Mouse (Mus musculus): ENCODE measurements around the gene Akap13. TPM values are rescaled to one million over a fixed set of nuclear protein-coding genes. Genes with fewer than 3 reads are reported as not detected.

Gene Akap13
- total RNA-seq, 2 experiments from 2014 or later, result 110 to 113 TPM

DNA sequence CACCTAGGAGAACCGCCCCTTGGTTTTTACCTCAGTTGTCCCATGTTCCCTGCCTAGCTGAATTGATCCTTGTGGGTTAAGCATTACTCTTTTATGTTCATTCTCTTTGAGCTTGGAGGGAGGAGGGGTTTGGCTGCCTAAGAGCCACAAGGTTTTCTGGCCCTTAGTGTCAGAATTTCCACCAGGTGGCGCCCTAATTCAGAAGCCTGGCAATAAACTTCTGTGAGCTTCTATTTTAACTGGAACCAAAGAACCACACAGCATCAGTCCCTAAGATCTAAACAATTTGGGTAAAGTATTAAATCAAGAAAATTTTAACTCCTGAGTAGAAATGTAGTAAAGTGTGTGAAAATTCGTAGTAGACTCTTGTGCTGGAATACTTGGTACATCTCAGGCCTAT, 184.2 kb downstream of the Akap13 start:
- DNase-seq, result peak; percentile 89

DNA sequence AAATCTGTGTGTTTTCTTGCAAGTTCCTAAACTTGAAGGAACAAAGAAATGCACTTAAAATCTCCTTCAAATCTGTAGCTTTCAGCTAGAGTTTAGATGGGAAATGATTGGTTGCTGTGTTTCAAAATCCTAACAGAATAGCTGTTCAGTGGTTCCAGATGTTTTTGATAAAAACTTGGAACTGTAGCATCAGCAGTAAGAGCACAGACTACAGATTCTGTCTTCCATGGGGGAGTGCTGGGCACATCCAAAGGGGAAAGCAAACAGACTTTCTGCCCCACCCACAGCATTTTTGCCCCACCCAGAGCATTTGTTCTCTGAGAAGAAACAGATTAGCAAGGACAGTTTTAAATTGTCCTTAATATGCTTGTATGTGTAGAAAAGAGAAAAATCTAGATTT, 184.7 kb downstream of the Akap13 start:
- DNase-seq, result no peak

DNA sequence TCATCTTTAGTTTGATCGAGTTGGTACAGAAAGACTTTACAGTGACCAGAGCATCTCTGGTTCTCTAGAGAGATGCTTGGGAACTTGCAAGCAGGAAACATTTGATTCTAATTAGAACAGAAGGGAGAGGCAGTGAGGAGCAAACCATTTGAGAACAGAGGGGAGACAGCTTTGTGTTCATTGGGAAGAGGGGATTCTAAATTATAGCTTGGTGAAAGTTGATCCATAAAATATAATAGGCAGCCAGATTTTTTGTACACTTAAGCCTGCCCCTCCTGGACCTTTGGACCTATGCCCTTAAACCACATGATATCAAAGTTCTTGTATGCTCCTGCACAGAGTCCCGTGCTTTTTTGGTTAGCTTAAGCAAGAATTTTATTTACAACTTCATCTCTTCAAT, 185.3 kb downstream of the Akap13 start:
- DNase-seq, result no peak

DNA sequence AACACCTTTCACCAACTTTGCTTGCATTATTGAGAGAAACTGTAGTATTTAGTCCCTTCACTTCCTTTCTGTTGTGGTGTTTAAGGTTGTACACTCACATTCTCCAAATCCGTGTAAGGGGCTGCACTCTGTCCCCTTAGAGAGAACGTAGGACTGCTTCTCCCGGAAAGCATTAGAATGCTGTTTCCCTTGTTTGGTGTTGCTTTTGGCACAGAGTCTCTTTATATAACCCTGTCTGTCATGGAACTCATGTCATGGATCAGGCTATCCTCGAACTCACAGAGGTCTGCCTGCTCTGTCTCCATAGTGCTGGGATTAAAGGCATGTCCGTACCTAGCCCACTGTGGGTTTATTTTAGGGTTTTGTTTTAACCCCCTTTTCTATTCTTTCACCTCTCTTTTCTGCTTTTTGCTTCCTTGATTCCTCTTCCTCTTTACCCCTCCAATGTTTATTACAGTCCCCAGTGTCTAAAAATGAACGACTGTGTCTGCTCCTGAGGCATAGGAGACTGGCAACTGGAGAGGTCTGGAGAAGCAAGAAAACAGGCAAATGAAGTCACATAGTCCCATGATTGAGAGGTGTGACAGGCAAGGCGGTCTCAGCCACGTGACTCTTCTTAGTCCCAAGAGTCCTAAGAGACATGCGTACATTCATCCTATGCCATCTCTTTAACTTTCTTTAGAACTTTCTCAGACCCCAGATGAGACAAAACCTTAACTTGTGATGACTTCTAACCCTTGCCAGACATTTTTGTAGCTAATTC, 186.3 kb downstream of the Akap13 start:
- no peak for DNase-seq

DNA sequence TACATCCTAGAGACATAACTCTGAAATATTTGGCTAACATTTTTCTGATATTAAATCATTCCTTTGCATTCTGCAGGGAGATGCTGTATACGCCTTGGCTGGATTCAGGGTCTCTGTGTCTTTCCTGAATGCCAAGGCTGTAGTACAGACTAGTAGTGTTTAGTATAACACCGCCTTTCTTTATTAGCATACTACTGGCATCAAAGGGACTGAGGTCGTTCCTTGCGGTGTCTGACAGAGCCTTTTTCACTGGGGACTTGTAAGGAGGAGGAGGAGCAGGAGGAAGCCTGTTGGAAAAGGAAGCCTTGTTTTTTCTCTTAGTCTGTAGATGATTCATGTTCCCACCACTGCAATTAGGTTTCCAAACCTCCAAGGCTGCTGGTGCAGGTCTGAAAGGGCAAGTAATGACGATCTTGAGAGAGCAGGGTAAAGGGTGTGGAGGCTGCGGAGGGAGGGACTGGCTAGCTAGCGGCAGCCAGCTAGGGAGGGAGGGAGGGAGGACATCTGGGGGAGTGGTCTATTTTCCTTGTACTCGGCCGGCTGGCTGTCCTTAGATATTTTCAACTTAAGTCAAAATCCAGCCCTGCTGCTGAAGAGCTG, 186.9 kb downstream of the Akap13 start:
- DNase-seq, result peak; percentile 65

DNA sequence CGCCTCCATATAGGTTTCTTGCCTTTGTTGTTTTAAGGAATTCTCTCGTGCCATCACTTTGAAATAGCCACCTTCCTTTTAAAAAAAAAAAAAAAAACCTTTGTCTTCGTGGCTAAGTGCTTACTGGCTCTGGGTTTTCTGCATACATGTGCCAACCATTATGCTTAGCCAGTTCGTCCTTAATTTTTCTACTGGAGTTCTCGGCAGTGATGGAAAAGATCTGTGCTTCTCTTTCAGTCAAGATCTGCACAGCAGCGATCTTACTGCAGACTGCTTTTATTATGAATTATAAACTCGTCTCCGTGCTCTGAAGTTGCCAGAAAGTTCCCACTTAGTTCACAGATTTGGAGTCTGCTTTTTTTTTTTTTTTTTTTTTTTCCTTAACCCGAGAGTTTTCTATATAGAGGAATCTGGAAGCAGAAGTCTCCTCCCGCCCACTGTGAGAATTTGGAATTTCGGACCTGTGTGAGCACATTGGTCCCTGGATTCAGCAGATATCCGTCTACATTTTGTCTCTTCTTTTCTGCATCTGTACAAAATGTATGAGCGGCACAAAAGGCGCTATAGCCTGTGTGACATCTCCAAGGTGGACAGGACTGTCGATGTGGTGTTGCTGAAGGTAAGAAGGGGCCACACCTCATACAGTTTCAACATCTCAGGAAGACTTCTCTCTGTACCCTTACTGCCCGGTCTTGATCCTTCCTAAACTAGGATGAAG, 187.7 kb downstream of the Akap13 start:
- DNase-seq, result no peak

DNA sequence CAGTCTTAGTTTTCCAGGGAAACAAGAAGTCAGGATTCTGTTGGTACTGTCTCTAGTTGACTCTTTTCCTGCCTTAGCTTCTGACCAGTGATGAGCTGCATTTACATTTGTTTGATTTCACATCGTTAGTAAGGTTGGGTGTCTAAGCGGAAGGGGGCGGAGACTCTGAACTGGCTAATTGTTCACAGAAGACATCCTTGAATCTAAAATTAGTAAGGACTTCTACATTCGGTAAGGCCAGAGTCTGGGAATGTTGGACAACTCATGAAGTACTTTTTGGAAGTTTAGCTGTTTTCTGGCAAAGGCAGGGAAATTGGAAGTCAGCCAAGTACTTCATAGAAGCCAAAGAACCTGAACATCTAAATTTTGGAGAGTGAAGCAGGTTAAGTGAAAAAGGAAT, 188.7 kb downstream of the Akap13 start:
- DNase-seq, result peak; percentile 34

DNA sequence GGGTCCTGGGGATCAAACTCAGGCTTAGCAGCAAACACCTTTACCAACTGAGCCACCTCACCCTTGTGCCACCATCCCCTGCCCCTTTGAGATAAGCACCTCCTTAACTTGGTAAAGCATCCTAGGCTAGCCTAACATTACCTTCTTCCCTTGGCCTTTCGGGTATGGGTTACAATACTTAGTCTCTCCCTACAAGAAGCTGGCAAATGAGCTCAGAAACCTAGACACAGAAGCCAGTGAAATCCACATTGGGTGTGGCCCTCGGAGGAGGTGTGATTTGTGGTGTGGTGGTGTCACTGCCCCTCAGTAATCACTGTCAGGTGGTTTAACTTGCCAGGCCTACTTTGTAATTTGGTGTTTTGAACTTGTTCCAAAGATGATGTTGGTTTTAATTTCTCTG, 189.3 kb downstream of the Akap13 start:
- no peak for DNase-seq

DNA sequence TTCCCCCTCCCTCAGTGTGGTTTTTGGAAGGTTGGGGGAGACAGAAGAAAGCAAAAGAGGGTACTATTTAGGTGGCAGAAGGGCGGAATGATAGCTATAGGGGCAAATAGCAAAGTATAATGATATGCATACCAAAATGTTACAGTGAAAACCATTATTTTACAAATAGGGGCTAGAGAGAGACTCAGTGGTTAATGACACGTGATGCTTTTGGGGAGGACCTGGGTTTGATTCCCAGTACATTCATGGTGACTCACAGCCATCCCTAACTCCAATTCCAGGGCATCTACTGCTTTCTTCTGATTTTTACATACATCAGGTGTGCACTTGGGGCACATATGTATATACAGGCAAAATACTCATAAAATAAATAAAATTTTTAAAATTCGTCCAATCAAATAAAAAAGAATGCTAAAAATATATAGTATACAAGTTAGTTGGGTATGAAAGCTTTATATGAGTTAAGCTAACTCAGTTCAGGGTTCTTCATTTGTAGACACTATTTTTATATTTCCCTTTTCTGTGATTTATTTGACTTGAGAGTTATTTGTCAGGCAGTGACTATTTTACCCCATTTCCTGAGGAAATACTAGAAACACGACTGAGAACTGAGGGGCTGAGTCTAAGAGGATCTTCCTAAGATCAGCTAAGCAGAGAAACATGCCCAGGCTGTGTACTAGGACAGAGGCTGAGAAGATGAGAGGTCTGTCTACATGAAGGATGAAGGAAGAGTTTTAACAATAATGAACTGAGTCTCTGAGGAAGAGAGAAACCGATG, 190.0 kb downstream of the Akap13 start:
- DNase-seq, result no peak

DNA sequence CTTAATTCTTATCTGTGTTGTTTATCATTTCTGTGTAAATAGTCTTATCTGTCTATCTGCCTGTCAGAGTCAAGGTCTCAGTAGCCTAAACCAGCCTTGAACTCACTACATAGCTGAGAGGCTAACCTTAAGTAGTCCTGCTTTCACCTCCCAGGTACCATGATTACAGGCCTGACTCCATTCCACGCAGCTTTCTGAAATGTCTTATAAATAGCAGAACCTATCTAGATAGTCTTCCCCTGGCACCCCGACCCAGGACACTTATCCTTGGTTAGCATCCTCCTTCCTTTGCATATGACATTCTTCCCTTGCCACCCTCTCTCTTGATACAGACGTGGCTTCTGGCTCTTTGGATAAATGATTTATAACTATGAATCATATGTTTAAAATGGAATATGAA, 192.7 kb downstream of the Akap13 start:
- no peak for DNase-seq

DNA sequence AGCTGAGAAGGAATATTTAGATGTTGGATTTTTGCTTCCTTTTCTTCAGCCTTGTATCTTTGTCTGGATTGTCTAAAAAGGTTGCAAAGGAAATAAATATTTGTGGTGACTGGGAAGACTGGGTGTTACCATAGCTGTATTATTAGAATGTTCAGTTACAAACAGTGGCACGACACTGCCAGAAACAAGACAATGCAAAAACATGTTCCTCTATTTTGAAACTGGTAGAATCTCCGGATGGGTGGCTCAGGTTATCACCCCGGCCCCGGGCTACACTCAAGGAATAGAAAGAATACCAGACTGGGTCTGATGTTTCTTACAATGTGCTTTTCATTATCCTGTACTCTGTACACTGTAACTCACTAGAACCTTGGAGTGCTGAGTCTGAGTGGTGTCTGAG, 193.6 kb downstream of the Akap13 start:
- no peak for DNase-seq

DNA sequence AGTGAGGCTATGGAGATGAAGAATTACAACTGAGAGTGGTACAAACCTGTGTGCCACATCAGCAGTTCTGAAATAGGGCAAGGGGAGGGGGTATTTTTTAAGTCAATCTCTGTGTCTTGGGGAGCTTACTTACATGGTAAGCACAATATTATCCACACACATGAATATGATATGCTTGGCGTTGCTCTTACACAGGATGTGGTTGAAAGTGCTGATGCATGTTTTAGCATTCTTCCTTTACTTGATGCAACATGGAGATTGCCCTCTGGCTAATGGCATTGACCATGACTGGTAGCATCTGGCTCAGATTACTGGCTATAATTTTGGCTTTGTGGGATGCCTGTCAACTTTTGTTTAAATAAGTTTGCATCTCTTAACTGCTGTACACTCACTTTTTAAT, 194.6 kb downstream of the Akap13 start:
- no peak for DNase-seq

DNA sequence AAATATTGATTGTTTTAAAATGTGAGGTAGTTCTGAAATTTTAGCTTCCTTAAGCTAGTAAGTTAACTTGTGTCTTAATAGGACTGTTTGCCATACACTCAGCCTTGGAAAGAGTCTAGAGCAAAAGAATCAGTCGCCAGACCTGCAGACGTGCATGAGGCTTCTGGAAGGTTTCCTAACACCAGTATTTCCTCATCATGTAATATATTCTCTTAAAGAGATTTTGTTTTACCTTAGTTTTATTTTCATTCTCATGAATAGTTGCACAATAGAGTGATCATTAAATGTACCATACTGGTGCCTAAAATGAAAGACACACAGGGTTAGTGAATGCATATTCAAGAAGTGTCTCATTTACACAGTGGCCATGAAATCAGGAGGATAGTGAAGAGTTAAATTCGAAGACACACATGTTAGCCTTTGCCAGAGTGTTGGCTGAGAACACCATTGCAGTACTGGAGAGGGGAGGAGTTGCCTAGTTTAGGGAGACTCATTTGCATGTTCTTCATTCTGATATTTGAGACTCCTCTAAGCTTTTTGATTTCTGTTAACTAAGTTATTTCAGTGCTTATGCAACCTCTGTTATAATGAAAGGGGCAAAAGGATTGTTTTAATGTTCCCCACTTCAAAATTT, 198.5 kb downstream of the Akap13 start:
- DNase-seq, result no peak

DNA sequence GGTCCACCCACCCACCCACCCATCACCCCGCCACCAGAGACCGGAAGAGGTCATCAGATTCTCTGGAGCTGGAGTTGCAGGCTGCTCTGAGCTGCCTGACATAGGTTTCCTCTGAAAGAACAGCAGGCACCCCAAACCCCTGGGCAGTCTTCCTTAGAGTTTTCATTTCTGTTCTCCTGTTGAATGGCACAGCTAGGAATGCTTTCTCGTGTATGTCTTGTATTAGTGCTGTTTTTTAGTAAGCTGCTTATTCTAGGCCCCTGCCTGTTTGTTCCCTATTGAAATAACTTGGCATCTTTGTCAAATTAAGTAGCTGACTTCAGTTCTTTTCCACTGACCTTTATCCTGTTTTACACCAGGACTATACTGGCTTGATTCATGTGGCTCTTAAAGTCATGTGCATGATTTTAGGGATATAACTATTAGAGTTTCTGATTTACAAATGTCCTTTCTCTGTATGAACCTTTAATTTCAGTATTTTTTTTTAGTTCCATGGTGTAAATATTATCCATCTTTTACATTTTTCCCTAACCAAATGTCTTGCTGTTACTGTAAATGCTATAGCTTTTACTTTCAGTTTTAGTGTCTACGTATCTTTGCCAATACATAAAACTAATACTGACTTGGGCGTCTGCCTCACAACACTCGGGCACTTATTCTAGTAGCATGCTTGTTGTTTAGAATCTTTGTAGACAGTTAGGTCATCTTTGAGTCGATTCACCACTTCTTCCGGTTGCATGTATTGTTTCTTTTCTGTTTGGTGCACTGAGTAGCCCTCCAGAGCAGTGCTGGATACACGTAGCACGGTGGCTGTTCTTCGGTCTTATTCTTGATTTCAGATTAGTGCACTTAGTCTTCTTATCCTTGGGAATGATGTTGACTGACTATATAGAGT, 200.1 kb downstream of the Akap13 start:
- DNase-seq, result no peak

DNA sequence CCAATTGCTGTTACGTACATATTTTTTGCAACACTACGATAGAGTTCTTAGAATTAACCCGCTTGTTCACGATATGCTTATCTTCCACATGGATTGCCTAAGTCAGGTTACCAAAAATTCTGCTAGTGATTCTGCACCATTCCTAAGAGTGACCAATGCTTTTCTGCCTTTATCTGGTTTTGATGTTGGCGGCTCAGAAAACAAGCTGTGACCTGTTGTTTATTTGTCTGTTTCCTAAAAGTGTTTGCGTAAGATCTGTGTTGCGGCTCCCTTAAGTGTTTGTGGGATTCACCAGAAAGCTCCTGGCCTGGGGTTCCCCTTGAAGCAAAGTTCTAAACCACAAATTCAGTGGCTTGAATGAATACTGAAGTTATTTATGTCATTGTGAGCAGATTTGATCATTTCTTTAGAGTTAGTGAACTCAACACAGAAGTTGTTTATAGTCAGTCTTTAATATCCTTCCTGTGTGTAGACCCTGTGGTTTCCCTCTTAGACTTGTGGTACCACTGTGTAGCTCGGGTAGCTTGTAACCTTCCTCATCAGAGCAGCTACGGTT, 201.0 kb downstream of the Akap13 start:
- DNase-seq, result no peak

DNA sequence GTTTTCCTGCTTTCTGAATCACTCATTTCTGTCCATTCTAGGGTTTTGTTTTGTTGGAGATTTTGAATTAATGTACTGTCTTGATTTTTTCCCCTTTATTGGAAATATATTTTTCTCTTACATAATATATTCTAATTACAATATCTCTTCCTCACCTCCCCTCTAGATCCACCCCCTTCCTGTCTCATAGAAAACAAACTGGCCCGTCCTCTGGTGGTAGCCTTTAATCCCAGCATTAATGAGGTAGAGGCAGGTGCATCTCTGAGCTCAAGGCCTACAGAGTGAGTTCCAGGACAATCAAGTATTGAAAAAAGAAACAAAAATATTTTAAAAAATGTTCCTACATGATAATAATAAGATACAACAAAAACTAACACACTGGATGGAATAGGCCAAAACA, 201.6 kb downstream of the Akap13 start:
- DNase-seq, result no peak

DNA sequence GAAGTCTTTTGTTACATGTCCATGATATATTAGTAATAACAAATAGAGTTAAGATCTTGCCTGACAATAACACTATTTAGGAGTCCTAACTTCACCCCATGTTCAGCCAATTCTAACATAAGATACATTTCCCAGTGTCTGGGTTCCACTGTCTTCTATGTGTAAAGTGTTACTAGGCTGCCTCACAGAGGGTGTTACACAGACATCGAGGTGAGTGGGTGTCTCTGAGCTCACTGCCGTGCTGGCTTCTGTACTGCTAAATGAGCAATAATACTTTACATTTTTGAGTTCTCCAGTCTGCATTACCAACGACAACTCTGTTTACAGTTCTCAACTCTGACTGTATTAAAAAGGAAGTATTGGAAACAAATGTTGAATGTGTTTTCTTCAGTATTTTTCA, 209.1 kb downstream of the Akap13 start:
- DNase-seq, result no peak

DNA sequence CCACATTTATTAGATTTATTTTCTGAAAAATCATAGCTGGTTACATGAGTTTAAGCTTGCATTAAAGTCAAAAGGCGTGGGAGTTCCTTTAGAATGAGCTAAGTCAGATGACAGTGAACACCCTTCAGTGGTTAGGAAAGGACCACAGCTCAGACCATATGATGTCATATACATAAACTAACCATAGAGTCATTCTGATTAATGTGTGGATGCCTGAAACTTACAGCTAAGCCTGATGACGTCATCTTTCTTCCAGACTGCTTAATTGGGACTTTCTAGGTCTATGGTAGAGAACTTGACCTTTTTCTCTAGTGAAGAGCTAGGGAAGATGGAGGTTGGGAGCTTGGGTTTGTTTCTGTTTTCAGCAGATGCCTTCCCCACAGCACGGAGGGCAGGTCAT, 211.6 kb downstream of the Akap13 start:
- DNase-seq, result no peak

DNA sequence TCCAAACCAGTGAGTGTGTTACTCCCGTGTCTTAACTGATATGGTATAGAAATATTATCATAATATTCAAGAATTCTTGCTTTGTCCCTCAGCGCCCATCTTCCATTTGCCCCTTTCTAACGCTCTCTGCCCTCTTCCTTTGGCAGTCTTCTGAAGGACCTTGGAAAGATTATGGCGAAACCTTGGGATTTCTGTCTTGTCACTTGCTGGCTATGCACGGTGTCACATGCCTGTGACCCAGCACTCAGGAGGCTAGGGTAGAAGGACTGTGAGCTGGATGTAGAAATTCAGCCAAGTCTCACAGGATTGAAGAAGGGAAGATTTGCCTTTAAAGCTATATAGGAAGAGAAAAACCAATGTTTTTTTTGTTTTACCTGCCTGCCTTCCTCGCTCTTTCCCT, 212.2 kb downstream of the Akap13 start:
- DNase-seq, result no peak

DNA sequence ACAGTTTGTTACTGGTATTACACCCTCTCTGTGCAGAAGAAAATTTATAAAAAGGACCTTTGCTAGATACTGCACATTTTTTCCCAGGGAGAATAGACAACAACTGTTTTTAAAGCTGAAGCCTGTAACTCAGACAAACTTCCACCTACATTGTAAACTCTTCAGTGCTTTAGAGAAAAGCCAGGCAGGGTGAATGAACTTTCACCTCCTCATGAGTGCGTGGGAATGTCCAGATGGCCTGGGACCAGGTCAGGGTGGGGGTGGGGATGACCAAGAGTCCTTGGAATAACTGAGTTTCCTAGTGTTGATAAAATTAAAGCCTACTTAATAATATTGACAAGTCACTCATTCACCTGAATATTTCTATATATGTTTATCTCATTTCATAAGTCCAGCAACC, 213.1 kb downstream of the Akap13 start:
- DNase-seq, result no peak

DNA sequence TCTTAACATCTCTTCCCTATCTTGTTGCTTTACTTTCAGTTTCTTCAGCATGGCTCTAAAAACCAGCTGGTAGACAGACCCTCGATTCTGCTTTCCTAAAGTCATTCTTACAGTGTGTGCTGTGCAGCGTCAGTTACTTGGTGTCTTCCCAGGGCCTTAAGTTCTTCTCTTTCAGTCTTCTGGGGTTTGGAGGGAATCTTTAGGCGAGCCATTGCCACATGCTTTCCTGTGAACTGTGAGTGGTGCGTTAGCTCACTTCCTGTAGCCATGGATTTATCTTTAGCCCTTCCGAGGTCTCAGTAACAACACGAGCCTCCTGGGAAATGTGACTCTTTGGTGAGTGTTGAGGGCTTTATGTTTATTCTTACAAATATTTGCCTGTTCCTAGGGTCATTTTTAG, 214.1 kb downstream of the Akap13 start:
- DNase-seq, result peak; percentile 25

Measured in heart, postnatal 4 days (tissue).